ENCODE assay signal across 24 mouse cellular contexts in the genomic region with DNA sequence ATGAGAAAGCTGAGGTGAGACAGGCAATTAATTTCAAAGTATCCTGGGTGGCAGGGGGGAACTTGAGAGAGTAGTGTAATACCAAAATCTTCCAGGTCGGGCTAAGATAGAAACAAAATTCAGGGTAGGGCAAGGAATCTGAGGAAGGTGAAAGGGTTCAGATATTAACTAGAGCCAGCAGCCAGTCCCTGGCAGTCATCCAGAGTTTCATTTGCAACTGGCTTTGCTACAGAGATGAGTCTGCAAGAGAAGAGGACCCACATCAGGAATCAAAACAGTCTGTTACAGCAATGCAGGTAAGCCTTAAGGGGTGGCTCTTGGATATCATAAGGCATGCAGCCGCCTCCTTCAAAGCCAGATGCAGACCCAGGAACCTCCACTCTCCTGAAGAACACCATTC. TPM values are rescaled to one million over a fixed set of nuclear protein-coding genes. Genes with fewer than 3 reads are reported as not detected.
DNase-seq lines count a peak whose midpoint lies in the region; ATAC-seq and TF ChIP-seq lines count a peak whose summit lies in the region.
"Had no signal": no experiment of that assay in that cellular context is flagged by ENCODE, and none has a peak within 500 bp of the region (broad histone marks: within the 10 kb centered on the region; RNA-seq: fewer than 3 reads in every experiment).

No protein-coding gene starts in this region.

- no peak overlapping the region for H3K4me3 ChIP-seq in forebrain, embryonic 12.5 days (replicated peaks)
- H3K4me3 ChIP-seq in intestine, postnatal 0 days (ENCODE audit: low read depth, low read length) = no peak overlapping the region
- H3K4me3 ChIP-seq: forebrain, embryonic 13.5 days; heart, embryonic 15.5 days; hindbrain, embryonic 13.5 days; limb, embryonic 13.5 days; liver, embryonic 15.5 days; midbrain, embryonic 12.5 days; neural tube, embryonic 15.5 days had no signal

- TF ChIP-seq CTCF in intestine, postnatal 0 days (IDR thresholded peaks at IDR 0.05; ENCODE audit: low read depth) = no peak

- WGBS in forebrain, embryonic 12.5 days = 81% methylated on average over 2 of the region's 2 CpGs
- 86% methylated on average over 2 of the region's 2 CpGs for WGBS in intestine, postnatal 0 days

- H3K4me1 ChIP-seq in forebrain, embryonic 12.5 days = no peaks in the 10 kb centered on the region
- no peaks in the 10 kb centered on the region for H3K4me1 ChIP-seq in intestine, postnatal 0 days (replicated peaks; ENCODE audit: control insufficient read depth, insufficient read depth, low read length)
- H3K4me1 ChIP-seq: forebrain, embryonic 13.5 days; hindbrain, embryonic 13.5 days; liver, embryonic 15.5 days; midbrain, embryonic 12.5 days; neural tube, embryonic 15.5 days had no signal

- no peaks in the 10 kb centered on the region for H3K36me3 ChIP-seq in forebrain, embryonic 12.5 days (replicated peaks)
- H3K36me3 ChIP-seq in intestine, postnatal 0 days (ENCODE audit: control insufficient read depth, insufficient read depth) = no peaks in the 10 kb centered on the region
- H3K36me3 ChIP-seq: G1E; heart, embryonic 15.5 days; hindbrain, embryonic 13.5 days; limb, embryonic 13.5 days; liver, embryonic 15.5 days; midbrain, embryonic 12.5 days; neural tube, embryonic 15.5 days had no signal

- no peak for ATAC-seq in forebrain, embryonic 12.5 days (ENCODE audit: low FRiP score)
- ATAC-seq in intestine, postnatal 0 days = no peak
- ATAC-seq: CD4-positive, CD25-positive, alpha-beta regulatory T cell, adult 4 months; forebrain, embryonic 13.5 days had no signal

- H3K27me3 ChIP-seq in forebrain, embryonic 12.5 days = no peaks in the 10 kb centered on the region
- no peaks in the 10 kb centered on the region for H3K27me3 ChIP-seq in intestine, postnatal 0 days (replicated peaks; ENCODE audit: control insufficient read depth, insufficient read depth, low read length)
- H3K27me3 ChIP-seq: forebrain, embryonic 13.5 days; heart, embryonic 15.5 days; hindbrain, embryonic 13.5 days; limb, embryonic 13.5 days; liver, embryonic 15.5 days; midbrain, embryonic 12.5 days; neural tube, embryonic 15.5 days had no signal

- intact Hi-C loops in heart, postnatal 14 days (cut with DNase I) = no loop called here
- intact Hi-C loops in heart, postnatal 25 days (cut with DNase I) = no loop called here

- no peak overlapping the region for H3K27ac ChIP-seq in forebrain, embryonic 12.5 days
- H3K27ac ChIP-seq in intestine, postnatal 0 days (ENCODE audit: low read depth, low read length) = no peak overlapping the region
- H3K27ac ChIP-seq: forebrain, embryonic 13.5 days; heart, embryonic 15.5 days; hindbrain, embryonic 13.5 days; limb, embryonic 13.5 days; liver, embryonic 15.5 days; midbrain, embryonic 12.5 days; neural tube, embryonic 15.5 days had no signal

- H3K9ac ChIP-seq in forebrain, embryonic 12.5 days = no peak overlapping the region
- H3K9ac ChIP-seq in intestine, postnatal 0 days (ENCODE audit: low read depth, low read length) = no peak overlapping the region
- H3K9ac ChIP-seq: forebrain, embryonic 13.5 days; heart, embryonic 15.5 days; hindbrain, embryonic 13.5 days; limb, embryonic 13.5 days; liver, embryonic 15.5 days; midbrain, embryonic 12.5 days; neural tube, embryonic 15.5 days had no signal

- no peaks in the 10 kb centered on the region for H3K9me3 ChIP-seq in forebrain, embryonic 12.5 days
- no peaks in the 10 kb centered on the region for H3K9me3 ChIP-seq in intestine, postnatal 0 days (ENCODE audit: control insufficient read depth)
- H3K9me3 ChIP-seq: forebrain, embryonic 13.5 days; heart, embryonic 15.5 days; hindbrain, embryonic 13.5 days; limb, embryonic 13.5 days; liver, embryonic 15.5 days; midbrain, embryonic 12.5 days; neural tube, embryonic 15.5 days had no signal

- no peak overlapping the region for H3K4me2 ChIP-seq in forebrain, embryonic 12.5 days
- H3K4me2 ChIP-seq in intestine, postnatal 0 days (replicated peaks; ENCODE audit: low read depth) = no peak overlapping the region
- H3K4me2 ChIP-seq: forebrain, embryonic 13.5 days; heart, embryonic 15.5 days; hindbrain, embryonic 13.5 days; limb, embryonic 13.5 days; liver, embryonic 15.5 days; midbrain, embryonic 12.5 days; neural tube, embryonic 15.5 days had no signal

- DNase-seq in heart, postnatal 14 days = peak; percentile 36 to 38
- DNase-seq in heart, postnatal 25 days (ENCODE audit: low spot score) = no peak
- DNase-seq in lung, postnatal 10 days = peak; percentile 18
- DNase-seq in lung, adult 18-20 months = no peak
- peak; percentile 61 to 75 for DNase-seq in adrenal gland, postnatal 36 days
- peak; percentile 51 to 70 for DNase-seq in kidney, postnatal 36 days
- DNase-seq: cerebellum, postnatal 36 days; heart, adult 11 months; layer of hippocampus, adult 9-11 months; retina, postnatal 1 day; thymus, postnatal 4 days had no signal

RNA-seq across cellular contexts. Expression of a gene that starts 47.0 kb away (rescaled TPM):
- not detected for total RNA-seq in heart, postnatal 14 days (2021)
- not detected for total RNA-seq in heart, postnatal 25 days (2021)
- not detected for total RNA-seq in adrenal gland, postnatal 36 days (2021)
- not detected in 2 replicates for polyA plus RNA-seq in forebrain, embryonic 12.5 days (2016; fragmentation: Nextera tagmentation; extraction: Ambion mirVana)
- polyA plus RNA-seq in intestine, postnatal 0 days (2015; fragmentation: Nextera tagmentation; extraction: Ambion mirVana) = not detected in 2 replicates
- total RNA-seq: G1E; left cerebral cortex, adult 8-10 months had no signal
- polyA plus RNA-seq: CD4-positive, CD25-positive, alpha-beta regulatory T cell, adult 4 months; forebrain, embryonic 13.5 days; G1E; heart, embryonic 15.5 days; hindbrain, embryonic 13.5 days; intestine, embryonic 14.5 days; limb, embryonic 13.5 days; liver, embryonic 15.5 days; midbrain, embryonic 12.5 days; neural tube, embryonic 15.5 days had no signal

Comparison
In these comparisons a context has a peak if more than half of its experiments do, and no peak if none do; other contexts are left out.
1. DNase-seq: peak in heart, postnatal 14 days (2 of 2), lung, postnatal 10 days (single experiment), adrenal gland, postnatal 36 days (2 of 2) and kidney, postnatal 36 days (2 of 2); none in heart, postnatal 25 days (single experiment) and lung, adult 18-20 months (0 of 2).